Mouse (Mus musculus): ENCODE measurements around the gene Atg101. TPM values are rescaled to one million over a fixed set of nuclear protein-coding genes. Genes with fewer than 3 reads are reported as not detected.

Atg101 gene
- total RNA-seq, 2 experiments from 2014 or later, result 50.6 to 53.3 TPM

GRCm38 (mm10) chr15:101278589-101278988 lies 5.5 kb upstream of the Atg101 start:
- TF ChIP-seq CTCF (conservative IDR thresholded peaks at IDR 0.05), result no peak
- no peak for DNase-seq (ENCODE audit: low spot score in 2 of 2)
- no peak overlapping the region for H3K4me3 ChIP-seq
- H3K27ac ChIP-seq, result peak overlapping the region; percentile 46; the same call in 1 of the 2 replicates

GRCm38 (mm10) chr15:101279430-101279999 lies 4.6 kb upstream of the Atg101 start:
- TF ChIP-seq CTCF (conservative IDR thresholded peaks at IDR 0.05), result no peak
- no peak for DNase-seq (ENCODE audit: low spot score in 2 of 2)
- Histone ChIP-seq H3K4me3 (no peak overlapping the region), H3K27ac (no peak overlapping the region)

GRCm38 (mm10) chr15:101282471-101282870 lies 1.6 kb upstream of the Atg101 start:
- Histone ChIP-seq H3K27ac (no peak overlapping the region), H3K4me3 (no peak overlapping the region)
- no peak for DNase-seq (ENCODE audit: low spot score in 2 of 2)
- TF ChIP-seq CTCF (conservative IDR thresholded peaks at IDR 0.05), result no peak

- peak overlapping the region; percentile 85 for H3K4me3 ChIP-seq
- peak overlapping the region; percentile 100 for H3K27ac ChIP-seq
- peak; percentile 72 to 75 for DNase-seq (ENCODE audit: low spot score in 2 of 2)
- peak; percentile 74 for TF ChIP-seq CTCF (conservative IDR thresholded peaks at IDR 0.05)
Measured at GRCm38 (mm10) chr15:101283183-101283910, 725 bp upstream of the Atg101 start.

- peak; percentile 64 for TF ChIP-seq CTCF (conservative IDR thresholded peaks at IDR 0.05)
- Histone ChIP-seq H3K4me3 (no peak overlapping the region; the same call in 1 of the 2 replicates), H3K27ac (no peak overlapping the region)
- no peak for DNase-seq (ENCODE audit: low spot score in 2 of 2)
Measured at GRCm38 (mm10) chr15:101286129-101286770, 2.2 kb downstream of the Atg101 start.

- Histone ChIP-seq H3K4me3 (no peak overlapping the region), H3K27ac (no peak overlapping the region)
- DNase-seq (ENCODE audit: low spot score in 2 of 2), result no peak
- no peak for TF ChIP-seq CTCF (conservative IDR thresholded peaks at IDR 0.05)
Measured at GRCm38 (mm10) chr15:101287361-101287760, 3.3 kb downstream of the Atg101 start.

GRCm38 (mm10) chr15:101290354-101290753 lies 6.3 kb downstream of the Atg101 start:
- Histone ChIP-seq H3K27ac (no peak overlapping the region), H3K4me3 (no peak overlapping the region)
- no peak for TF ChIP-seq CTCF (conservative IDR thresholded peaks at IDR 0.05)
- DNase-seq (ENCODE audit: low spot score in 2 of 2), result no peak

- TF ChIP-seq CTCF (conservative IDR thresholded peaks at IDR 0.05), result no peak
- H3K27ac ChIP-seq, result no peak overlapping the region
- no peak for DNase-seq (ENCODE audit: low spot score in 2 of 2)
- H3K4me3 ChIP-seq, result no peak overlapping the region
Measured at GRCm38 (mm10) chr15:101292012-101292411, 7.9 kb downstream of the Atg101 start.

- Histone ChIP-seq H3K4me3 (no peak within 1 kb of the TSS), H3K27ac (peak within 1 kb of the TSS; percentile 6; the same call in 1 of the 2 replicates)
- no peak for DNase-seq (ENCODE audit: low spot score in 2 of 2)
- no peak for TF ChIP-seq CTCF (conservative IDR thresholded peaks at IDR 0.05)
Measured at GRCm38 (mm10) chr15:101293025-101293621, 9.1 kb downstream of the Atg101 start, which contains the start of gene 6030408B16Rik. Gene 6030408B16Rik, plus strand, starts transcription at chr15:101293212.

GRCm38 (mm10) chr15:101294028-101294894 lies 10.2 kb downstream of the Atg101 start:
- no peak for DNase-seq (ENCODE audit: low spot score in 2 of 2)
- no peak overlapping the region for H3K4me3 ChIP-seq
- H3K27ac ChIP-seq, result peak overlapping the region; percentile 6; the same call in 1 of the 2 replicates
- TF ChIP-seq CTCF (conservative IDR thresholded peaks at IDR 0.05), result no peak

GRCm38 (mm10) chr15:101295106-101295505 lies 11.0 kb downstream of the Atg101 start:
- H3K27ac ChIP-seq, result no peak overlapping the region
- TF ChIP-seq CTCF (conservative IDR thresholded peaks at IDR 0.05), result no peak
- H3K4me3 ChIP-seq, result no peak overlapping the region
- no peak for DNase-seq (ENCODE audit: low spot score in 2 of 2)

- peak overlapping the region; percentile 43; the same call in 1 of the 2 replicates for H3K27ac ChIP-seq
- no peak for TF ChIP-seq CTCF (conservative IDR thresholded peaks at IDR 0.05)
- DNase-seq (ENCODE audit: low spot score in 2 of 2), result no peak
- no peak overlapping the region for H3K4me3 ChIP-seq
Measured at GRCm38 (mm10) chr15:101295616-101296015, 11.5 kb downstream of the Atg101 start.

Data from layer of hippocampus, adult 2 months (tissue).